7 mouse cellular contexts compared by ENCODE assay signal in the genomic region with DNA sequence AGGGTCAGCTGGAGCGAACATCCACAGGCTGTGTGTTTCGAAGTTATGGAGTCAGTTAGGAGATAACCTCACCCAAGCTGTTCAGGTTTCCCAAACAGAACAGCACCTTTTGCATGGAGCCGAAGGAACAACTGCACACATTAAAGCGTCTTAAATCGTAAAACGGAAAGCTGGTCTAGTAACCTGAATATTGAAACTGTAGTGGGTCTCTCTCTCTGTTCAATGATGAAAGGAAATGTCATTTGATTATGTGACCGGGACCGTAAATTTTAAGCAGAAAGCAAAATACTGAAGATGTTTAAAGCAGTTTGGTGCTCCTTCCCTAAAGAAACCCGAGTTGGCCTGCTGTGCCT. TPM values are rescaled to one million over a fixed set of nuclear protein-coding genes. Genes with fewer than 3 reads are reported as not detected.
DNase-seq lines count a peak whose midpoint lies in the region; ATAC-seq lines count a peak whose summit lies in the region.

No protein-coding gene starts in this region.

- WGBS in limb, embryonic 13.5 days = 11% methylated on average over 9 of the region's 9 CpGs
- WGBS in stomach, embryonic 16.5 days = 13% methylated on average over 9 of the region's 9 CpGs

- peak overlapping the region; percentile 99 for H3K9ac ChIP-seq in limb, embryonic 13.5 days
- peak overlapping the region; percentile 90 for H3K9ac ChIP-seq in stomach, embryonic 16.5 days (ENCODE audit: low read length)

- peak overlapping the region; percentile 98; the same call in 1 of the 2 replicates for H3K27ac ChIP-seq in limb, embryonic 13.5 days
- peak overlapping the region; percentile 98 for H3K27ac ChIP-seq in stomach, embryonic 16.5 days (ENCODE audit: low read length)

- peaks cover 54% of the 10 kb centered on the region for H3K4me1 ChIP-seq in megakaryocyte, embryonic 14.5 days
- H3K4me1 ChIP-seq in limb, embryonic 13.5 days = peaks cover 22% of the 10 kb centered on the region
- H3K4me1 ChIP-seq in stomach, embryonic 16.5 days (ENCODE audit: control insufficient read depth, insufficient read depth, low read length) = peaks cover 19% of the 10 kb centered on the region

- no peaks in the 10 kb centered on the region for H3K27me3 ChIP-seq in megakaryocyte, embryonic 14.5 days (replicated peaks)
- H3K27me3 ChIP-seq in limb, embryonic 13.5 days = no peaks in the 10 kb centered on the region
- H3K27me3 ChIP-seq in stomach, embryonic 16.5 days (ENCODE audit: control insufficient read depth, insufficient read depth, low read length) = no peaks in the 10 kb centered on the region

- peak overlapping the region; percentile 98 for H3K4me3 ChIP-seq in megakaryocyte, embryonic 14.5 days (replicated peaks)
- H3K4me3 ChIP-seq in limb, embryonic 13.5 days = peak overlapping the region; percentile 99
- H3K4me3 ChIP-seq in stomach, embryonic 16.5 days (replicated peaks; ENCODE audit: low read length) = peak overlapping the region; percentile 96

- H3K36me3 ChIP-seq in megakaryocyte, embryonic 14.5 days (replicated peaks; ENCODE audit: low read length) = peaks cover 50% of the 10 kb centered on the region
- H3K36me3 ChIP-seq in limb, embryonic 13.5 days = peaks cover 21% of the 10 kb centered on the region
- H3K36me3 ChIP-seq in stomach, embryonic 16.5 days (ENCODE audit: control insufficient read depth, insufficient read depth, low read length) = no peaks in the 10 kb centered on the region

- no peak for DNase-seq in cerebellum, postnatal 10 days
- no peak for DNase-seq in spleen, postnatal 36 days (ENCODE audit: low spot score in 2 of 2)

- H3K9me3 ChIP-seq in megakaryocyte, embryonic 14.5 days = no peaks in the 10 kb centered on the region
- H3K9me3 ChIP-seq in limb, embryonic 13.5 days = no peaks in the 10 kb centered on the region
- H3K9me3 ChIP-seq in stomach, embryonic 16.5 days (replicated peaks; ENCODE audit: control insufficient read depth, low read length) = no peaks in the 10 kb centered on the region

- no peak for ATAC-seq in megakaryocyte, adult 5-6 weeks (ENCODE audit: poor library complexity, severe bottlenecking)
- ATAC-seq in erythroblast, adult 5-6 weeks (replicated peaks; ENCODE audit: low FRiP score, poor library complexity, severe bottlenecking) = peak; percentile 28
- ATAC-seq in limb, embryonic 13.5 days (ENCODE audit: low FRiP score, low read depth) = no peak
- ATAC-seq in stomach, embryonic 16.5 days (ENCODE audit: insufficient read depth, low FRiP score) = no peak

- H3K4me2 ChIP-seq in limb, embryonic 13.5 days (replicated peaks) = peak overlapping the region; percentile 76
- peak overlapping the region; percentile 71 for H3K4me2 ChIP-seq in stomach, embryonic 16.5 days (ENCODE audit: low read depth, low read length)

RNA-seq across cellular contexts. Expression of gene Ggps1, which starts 1.7 kb away (rescaled TPM):
- polyA plus RNA-seq in megakaryocyte, embryonic 14.5 days (2012; ENCODE audit: insufficient read depth, low replicate concordance) = 2.2 TPM in 1 of 2 replicates, not detected in the other
- total RNA-seq in megakaryocyte, adult 5-6 weeks (2015) = 24.6 and 31.2 TPM in 2 replicates
- total RNA-seq in megakaryocyte, adult 5-6 weeks (2017) = 21.1 and 23.5 TPM in 2 replicates
- 13.4 and 34.7 TPM in 2 replicates for total RNA-seq in erythroblast, adult 5-6 weeks (2015; ENCODE audit: low replicate concordance)
- total RNA-seq in erythroblast, adult 5-6 weeks (2017; ENCODE audit: low replicate concordance) = 25.8 and 30.6 TPM in 2 replicates
- 60.8 and 62.9 TPM in 2 replicates for polyA plus RNA-seq in limb, embryonic 13.5 days (2015; fragmentation: Nextera tagmentation; extraction: Ambion mirVana)
- polyA plus RNA-seq in stomach, embryonic 16.5 days (2015; fragmentation: Nextera tagmentation; extraction: Ambion mirVana) = 45.0 and 45.6 TPM in 2 replicates

RNA-seq across cellular contexts. Expression of gene Arid4b, which starts 2.0 kb away (rescaled TPM):
- polyA plus RNA-seq in megakaryocyte, embryonic 14.5 days (2012; ENCODE audit: insufficient read depth, low replicate concordance) = 0.73 and 3.9 TPM in 2 replicates
- 21.1 and 22.1 TPM in 2 replicates for total RNA-seq in megakaryocyte, adult 5-6 weeks (2015)
- 31.5 and 32.6 TPM in 2 replicates for total RNA-seq in megakaryocyte, adult 5-6 weeks (2017)
- total RNA-seq in erythroblast, adult 5-6 weeks (2015; ENCODE audit: low replicate concordance) = 102 and 126 TPM in 2 replicates
- 186 and 206 TPM in 2 replicates for total RNA-seq in erythroblast, adult 5-6 weeks (2017; ENCODE audit: low replicate concordance)
- 102 and 111 TPM in 2 replicates for polyA plus RNA-seq in limb, embryonic 13.5 days (2015; fragmentation: Nextera tagmentation; extraction: Ambion mirVana)
- polyA plus RNA-seq in stomach, embryonic 16.5 days (2015; fragmentation: Nextera tagmentation; extraction: Ambion mirVana) = 53.2 and 54.8 TPM in 2 replicates

RNA-seq across cellular contexts. Expression of gene Tbce, which starts 25.6 kb away (rescaled TPM):
- 1.3 TPM in 1 of 2 replicates, not detected in the other for polyA plus RNA-seq in megakaryocyte, embryonic 14.5 days (2012; ENCODE audit: insufficient read depth, low replicate concordance)
- total RNA-seq in megakaryocyte, adult 5-6 weeks (2015) = 60.2 and 62.8 TPM in 2 replicates
- 49.6 and 49.8 TPM in 2 replicates for total RNA-seq in megakaryocyte, adult 5-6 weeks (2017)
- 54.1 and 95.3 TPM in 2 replicates for total RNA-seq in erythroblast, adult 5-6 weeks (2015; ENCODE audit: low replicate concordance)
- total RNA-seq in erythroblast, adult 5-6 weeks (2017; ENCODE audit: low replicate concordance) = 71.3 and 80.4 TPM in 2 replicates
- 64.5 and 66.0 TPM in 2 replicates for polyA plus RNA-seq in limb, embryonic 13.5 days (2015; fragmentation: Nextera tagmentation; extraction: Ambion mirVana)
- polyA plus RNA-seq in stomach, embryonic 16.5 days (2015; fragmentation: Nextera tagmentation; extraction: Ambion mirVana) = 52.6 and 58.9 TPM in 2 replicates

Comparison
In these comparisons a context has a peak if more than half of its experiments do, and no peak if none do; other contexts are left out.
1. RNA of gene Ggps1, which starts 1.7 kb away (polyA plus RNA-seq): 60.8 to 62.9 TPM in limb, embryonic 13.5 days and 45.0 to 45.6 TPM in stomach, embryonic 16.5 days; 2.2 TPM in megakaryocyte, embryonic 14.5 days; every median in the first group is over 10 times any median in the second.
2. RNA of gene Arid4b, which starts 2.0 kb away (polyA plus RNA-seq): 102 to 111 TPM in limb, embryonic 13.5 days and 53.2 to 54.8 TPM in stomach, embryonic 16.5 days; 0.73 to 3.9 TPM in megakaryocyte, embryonic 14.5 days; every median in the first group is over 10 times any median in the second.
3. RNA of gene Tbce, which starts 25.6 kb away (polyA plus RNA-seq): 64.5 to 66.0 TPM in limb, embryonic 13.5 days and 52.6 to 58.9 TPM in stomach, embryonic 16.5 days; 1.3 TPM in megakaryocyte, embryonic 14.5 days; every median in the first group is over 10 times any median in the second.
4. Peak in every context shown above with its lines, with median percentiles within 50 percentile points of each other: H3K4me3 ChIP-seq.